Mouse (Mus musculus): Measurements from ENCODE around the gene Ankrd65. TPM values are rescaled to one million over a fixed set of nuclear protein-coding genes. Genes with fewer than 3 reads are reported as not detected.
"Not testable (repeated sequence)": the region's sequence is repeated elsewhere in the genome, so short reads cannot be mapped to it uniquely, and the experiment has no call there.

Gene Ankrd65
- polyA plus RNA-seq (2017; shearing (Covaris generic)) = not detected

GRCm38 (mm10) chr4:155790021-155790489, at the start of gene Ankrd65:
TSS of gene Ankrd65 (plus strand) at chr4:155790439.
- no peak for ATAC-seq

- not testable (repeated sequence) for ATAC-seq
Measured at GRCm38 (mm10) chr4:155740681-155741080, 49.6 kb upstream of the Ankrd65 start.

- no peak for ATAC-seq
Measured at GRCm38 (mm10) chr4:155742684-155743083, 47.6 kb upstream of the Ankrd65 start.

GRCm38 (mm10) chr4:155744474-155744873, 45.8 kb upstream of the Ankrd65 start:
- no peak for ATAC-seq

- ATAC-seq = no peak
Measured at GRCm38 (mm10) chr4:155745136-155745535, 45.1 kb upstream of the Ankrd65 start.

- ATAC-seq = no peak
Measured at GRCm38 (mm10) chr4:155746036-155746548, 44.1 kb upstream of the Ankrd65 start.

- no peak for ATAC-seq
Measured at GRCm38 (mm10) chr4:155746575-155747490, 43.4 kb upstream of the Ankrd65 start.

- ATAC-seq = no peak
Measured at GRCm38 (mm10) chr4:155757011-155757410, 33.2 kb upstream of the Ankrd65 start.

- ATAC-seq = no peak
Measured at GRCm38 (mm10) chr4:155759862-155760612, 30.2 kb upstream of the Ankrd65 start.

- peak; percentile 94 for ATAC-seq
Measured at GRCm38 (mm10) chr4:155760613-155761355, 29.5 kb upstream of the Ankrd65 start, which contains the start of gene Atad3a. TSS of gene Atad3a (minus strand) at chr4:155761093.

- no peak for ATAC-seq
Measured at GRCm38 (mm10) chr4:155761356-155762099, 28.7 kb upstream of the Ankrd65 start.

- ATAC-seq = no peak
Measured at GRCm38 (mm10) chr4:155762357-155762756, 27.9 kb upstream of the Ankrd65 start.

GRCm38 (mm10) chr4:155769496-155769879, 20.8 kb upstream of the Ankrd65 start:
- no peak for ATAC-seq

- peak; percentile 55 for ATAC-seq
Measured at GRCm38 (mm10) chr4:155769880-155770512, 20.2 kb upstream of the Ankrd65 start.

- ATAC-seq = no peak
Measured at GRCm38 (mm10) chr4:155770626-155771025, 19.6 kb upstream of the Ankrd65 start.

GRCm38 (mm10) chr4:155771706-155772105, 18.5 kb upstream of the Ankrd65 start:
- no peak for ATAC-seq

GRCm38 (mm10) chr4:155772786-155773185, 17.5 kb upstream of the Ankrd65 start:
- no peak for ATAC-seq

- no peak for ATAC-seq
Measured at GRCm38 (mm10) chr4:155773335-155774078, 16.7 kb upstream of the Ankrd65 start.

- ATAC-seq = peak; percentile 59
Measured at GRCm38 (mm10) chr4:155774280-155774754, 15.9 kb upstream of the Ankrd65 start, which contains the start of gene Vwa1. TSS of gene Vwa1 (minus strand) at chr4:155774698.

All from activated CD4-positive, CD25-positive, alpha-beta regulatory T cell, adult 4 months (primary cell).